Mouse (Mus musculus): ENCODE data around the gene Gtse1. TPM values are rescaled to one million over a fixed set of nuclear protein-coding genes. Genes with fewer than 3 reads are reported as not detected.

The Gtse1 gene
- polyA plus RNA-seq, 1 experiment from 2014 or later = 22.9 TPM

DNA sequence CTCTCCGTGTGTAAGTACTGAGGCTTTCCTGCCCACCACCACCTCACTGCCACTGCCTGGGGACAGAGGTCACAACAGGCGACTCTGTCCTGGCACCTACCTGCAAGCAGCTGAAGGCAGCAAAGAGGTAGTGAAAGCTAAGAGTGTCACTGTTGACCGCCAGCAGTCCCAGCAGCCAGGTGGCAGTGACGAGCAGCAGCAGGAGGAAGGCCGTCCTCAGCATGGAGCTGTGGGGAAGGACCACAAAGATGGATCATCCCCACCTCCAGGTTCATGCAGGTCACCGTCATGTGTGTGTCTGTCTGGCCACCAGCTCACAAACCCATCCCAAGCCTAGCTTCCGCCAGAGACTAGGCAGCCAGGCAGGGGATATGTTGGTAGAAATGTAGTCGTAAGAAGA lies 44.3 kb downstream of the Gtse1 start:
- 70% methylated on average over 8 of the region's 8 CpGs for WGBS
- ATAC-seq = no peak
- no peak overlapping the region for H3K4me3 ChIP-seq (ENCODE audit: low read length)

DNA sequence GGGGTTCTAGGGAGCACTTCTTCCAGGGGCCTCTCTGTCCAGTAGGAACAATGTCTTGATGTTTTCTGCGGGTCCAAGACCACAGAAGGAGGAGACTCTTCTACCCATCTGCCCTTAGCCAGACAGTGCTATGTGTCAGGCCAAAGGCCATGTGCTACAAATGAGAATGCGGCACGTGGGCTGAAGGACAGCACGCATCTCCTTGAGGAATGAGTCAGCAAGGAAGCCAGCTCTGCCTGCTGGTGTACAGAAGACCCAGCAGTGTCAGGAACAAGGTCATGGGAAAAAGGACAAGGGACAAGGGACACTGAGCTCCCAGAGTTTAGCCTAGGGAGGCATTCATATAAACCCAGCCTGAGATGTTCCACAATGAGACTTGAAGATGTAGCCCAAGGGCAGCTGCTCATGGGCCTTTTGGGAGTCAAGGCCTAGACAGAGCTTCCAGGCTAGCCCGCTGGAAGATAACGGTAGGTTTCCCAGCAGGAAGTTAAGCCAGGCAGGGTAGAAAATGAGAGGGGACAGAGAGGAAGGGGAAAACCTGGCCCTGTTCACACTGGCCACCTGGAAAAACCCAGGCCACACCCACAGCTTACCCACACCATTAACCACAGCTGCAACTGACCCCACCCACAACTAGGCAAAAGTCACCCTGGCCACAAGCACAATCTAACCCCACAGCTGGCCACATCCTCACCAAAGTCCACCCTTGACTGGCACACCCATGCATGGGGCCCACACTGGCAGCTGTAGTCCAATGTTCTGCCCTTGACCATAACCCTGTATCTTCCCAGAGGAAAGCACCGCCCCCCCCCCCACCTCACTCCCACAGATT lies 49.3 kb downstream of the Gtse1 start:
- no peaks in the 10 kb centered on the region for H3K9me3 ChIP-seq (ENCODE audit: control insufficient read depth, low read length)
- H3K36me3 ChIP-seq (ENCODE audit: control insufficient read depth, insufficient read depth, low read length) = no peaks in the 10 kb centered on the region
- H3K4me3 ChIP-seq (ENCODE audit: low read length) = no peak overlapping the region
- H3K4me2 ChIP-seq (ENCODE audit: low read depth, low read length) = no peak overlapping the region
- H3K27ac ChIP-seq (ENCODE audit: low read length) = no peak overlapping the region
- WGBS = 84% methylated on average over 7 of the region's 7 CpGs
- H3K4me1 ChIP-seq (ENCODE audit: control insufficient read depth, insufficient read depth, low read length) = peaks cover 14% of the 10 kb centered on the region
- H3K27me3 ChIP-seq (replicated peaks; ENCODE audit: control insufficient read depth, insufficient read depth, low read length) = no peaks in the 10 kb centered on the region
- peak; percentile 64 for ATAC-seq
- H3K9ac ChIP-seq (ENCODE audit: low read depth, low read length) = no peak overlapping the region

More for the DNA sequence above, 44.3 kb downstream of the Gtse1 start:
- H3K27ac ChIP-seq (ENCODE audit: low read length) = no peak overlapping the region
- no peaks in the 10 kb centered on the region for H3K4me1 ChIP-seq (ENCODE audit: control insufficient read depth, insufficient read depth, low read length)
- H3K4me2 ChIP-seq (ENCODE audit: low read depth, low read length) = no peak overlapping the region
- no peaks in the 10 kb centered on the region for H3K9me3 ChIP-seq (ENCODE audit: control insufficient read depth, low read length)
- no peaks in the 10 kb centered on the region for H3K36me3 ChIP-seq (ENCODE audit: control insufficient read depth, insufficient read depth, low read length)
- no peak overlapping the region for H3K9ac ChIP-seq (ENCODE audit: low read depth, low read length)
- H3K27me3 ChIP-seq (replicated peaks; ENCODE audit: control insufficient read depth, insufficient read depth, low read length) = no peaks in the 10 kb centered on the region; the same call in 1 of the 2 replicates

DNA sequence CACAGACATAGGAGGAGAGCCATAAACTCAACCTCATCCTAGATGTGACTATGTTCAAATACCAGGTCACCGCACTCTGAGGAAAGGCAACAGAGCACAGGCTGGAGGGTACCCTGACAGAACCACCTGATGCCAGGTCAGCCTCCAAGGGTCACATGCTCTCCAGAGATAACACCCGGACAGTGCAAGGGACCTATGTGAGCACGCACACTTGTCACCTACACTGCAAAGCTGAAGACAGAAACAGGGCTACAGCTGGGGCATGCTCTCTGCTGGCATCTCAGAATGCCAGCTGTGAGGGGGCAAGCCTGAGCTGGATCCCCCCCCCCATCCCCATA lies 49.9 kb downstream of the Gtse1 start:
- Histone ChIP-seq H3K36me3 (ENCODE audit: control insufficient read depth, insufficient read depth, low read length) (no peaks in the 10 kb centered on the region), H3K9me3 (ENCODE audit: control insufficient read depth, low read length) (no peaks in the 10 kb centered on the region), H3K27me3 (replicated peaks; ENCODE audit: control insufficient read depth, insufficient read depth, low read length) (no peaks in the 10 kb centered on the region), H3K4me1 (ENCODE audit: control insufficient read depth, insufficient read depth, low read length) (peaks cover 14% of the 10 kb centered on the region), H3K4me3 (ENCODE audit: low read length) (no peak overlapping the region), H3K4me2 (ENCODE audit: low read depth, low read length) (no peak overlapping the region), H3K9ac (ENCODE audit: low read depth, low read length) (no peak overlapping the region; the same call in 1 of the 2 replicates), H3K27ac (ENCODE audit: low read length) (no peak overlapping the region)
- no peak; the same call in 1 of the 2 replicates for ATAC-seq
- WGBS = 61% methylated on average over 3 of the region's 3 CpGs

GRCm38 (mm10) chr15:85909931-85910330 lies 50.4 kb downstream of the Gtse1 start:
- Histone ChIP-seq H3K9me3 (ENCODE audit: control insufficient read depth, low read length) (no peaks in the 10 kb centered on the region), H3K4me3 (ENCODE audit: low read length) (no peak overlapping the region), H3K27me3 (replicated peaks; ENCODE audit: control insufficient read depth, insufficient read depth, low read length) (no peaks in the 10 kb centered on the region), H3K4me2 (ENCODE audit: low read depth, low read length) (no peak overlapping the region), H3K9ac (ENCODE audit: low read depth, low read length) (no peak overlapping the region; the same call in 1 of the 2 replicates), H3K27ac (ENCODE audit: low read length) (no peak overlapping the region; the same call in 1 of the 2 replicates), H3K4me1 (ENCODE audit: control insufficient read depth, insufficient read depth, low read length) (peaks cover 14% of the 10 kb centered on the region), H3K36me3 (ENCODE audit: control insufficient read depth, insufficient read depth, low read length) (no peaks in the 10 kb centered on the region)
- 20% methylated on average over 10 of the region's 10 CpGs for WGBS
- ATAC-seq = peak; percentile 70

GRCm38 (mm10) chr15:85913605-85914004 lies 54.1 kb downstream of the Gtse1 start:
- no peak overlapping the region for H3K4me2 ChIP-seq (ENCODE audit: low read depth, low read length)
- no peaks in the 10 kb centered on the region for H3K9me3 ChIP-seq (ENCODE audit: control insufficient read depth, low read length)
- H3K4me1 ChIP-seq (ENCODE audit: control insufficient read depth, insufficient read depth, low read length) = peaks cover 14% of the 10 kb centered on the region
- 41% methylated on average over 2 of the region's 2 CpGs for WGBS
- no peaks in the 10 kb centered on the region for H3K27me3 ChIP-seq (replicated peaks; ENCODE audit: control insufficient read depth, insufficient read depth, low read length)
- no peaks in the 10 kb centered on the region for H3K36me3 ChIP-seq (ENCODE audit: control insufficient read depth, insufficient read depth, low read length)
- ATAC-seq = no peak
- H3K4me3 ChIP-seq (ENCODE audit: low read length) = no peak overlapping the region
- H3K9ac ChIP-seq (ENCODE audit: low read depth, low read length) = no peak overlapping the region
- no peak overlapping the region for H3K27ac ChIP-seq (ENCODE audit: low read length)

DNA sequence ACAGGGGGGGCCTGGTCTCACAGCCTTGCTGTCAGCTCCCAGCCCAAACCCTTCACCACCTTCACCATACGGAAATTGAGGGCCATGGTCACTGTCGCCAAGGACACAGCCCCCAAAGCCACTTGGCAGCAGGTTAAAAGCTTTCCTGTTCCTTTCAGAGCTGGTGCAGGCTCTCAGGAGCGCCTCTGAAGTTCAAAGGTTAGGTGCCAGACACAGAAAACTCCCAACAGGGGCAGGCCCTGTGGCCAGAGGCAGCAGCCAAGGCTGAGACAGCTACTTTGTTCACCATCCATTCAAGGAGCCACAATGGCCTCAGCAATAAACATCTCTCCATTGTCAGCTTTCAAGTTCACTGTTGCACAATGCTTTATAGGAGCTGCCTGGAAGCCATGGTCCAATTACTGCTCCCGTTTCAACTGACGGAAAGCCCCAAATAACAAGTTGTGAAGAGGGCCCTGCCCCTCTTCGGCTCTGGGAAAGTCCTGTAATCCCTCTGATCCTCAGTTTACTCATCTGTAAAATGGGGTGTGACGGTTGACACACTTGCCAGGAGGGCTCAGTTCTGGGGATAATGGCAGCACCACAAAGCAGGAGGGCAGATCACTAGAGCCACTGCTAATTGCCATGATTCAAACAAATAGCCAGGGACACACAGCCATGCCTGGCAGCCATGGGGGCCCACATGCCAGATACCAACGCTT lies 59.8 kb downstream of the Gtse1 start:
- no peak overlapping the region for H3K9ac ChIP-seq (ENCODE audit: low read depth, low read length)
- 61% methylated on average over 8 of the region's 8 CpGs for WGBS
- no peak for ATAC-seq
- no peaks in the 10 kb centered on the region for H3K36me3 ChIP-seq (ENCODE audit: control insufficient read depth, insufficient read depth, low read length)
- no peak overlapping the region for H3K4me2 ChIP-seq (ENCODE audit: low read depth, low read length)
- H3K9me3 ChIP-seq (ENCODE audit: control insufficient read depth, low read length) = no peaks in the 10 kb centered on the region
- H3K27me3 ChIP-seq (replicated peaks; ENCODE audit: control insufficient read depth, insufficient read depth, low read length) = no peaks in the 10 kb centered on the region
- H3K4me3 ChIP-seq (ENCODE audit: low read length) = no peak overlapping the region
- H3K4me1 ChIP-seq (ENCODE audit: control insufficient read depth, insufficient read depth, low read length) = no peaks in the 10 kb centered on the region
- H3K27ac ChIP-seq (ENCODE audit: low read length) = no peak overlapping the region

DNA sequence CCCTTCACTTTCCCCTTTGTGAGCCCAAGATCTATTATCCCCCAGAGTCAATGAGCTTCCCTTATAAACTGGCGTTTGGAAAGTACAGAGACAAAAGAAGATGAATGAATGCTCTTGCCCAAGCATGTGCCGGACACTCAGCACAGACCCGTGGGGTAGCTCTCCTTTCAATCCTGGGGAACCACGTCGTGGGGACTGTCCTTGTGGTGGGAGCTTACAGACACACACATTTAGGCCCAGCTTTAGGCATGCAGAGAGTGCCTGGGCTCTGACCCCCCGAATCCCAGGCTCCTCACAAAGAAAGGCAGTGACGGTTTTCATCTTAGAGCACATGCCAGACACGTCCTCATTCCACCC lies 60.3 kb downstream of the Gtse1 start:
- WGBS = 69% methylated on average over 8 of the region's 8 CpGs
- no peak for ATAC-seq
- H3K27ac ChIP-seq (ENCODE audit: low read length) = no peak overlapping the region

GRCm38 (mm10) chr15:85921855-85922254 lies 62.3 kb downstream of the Gtse1 start:
- Histone ChIP-seq H3K36me3 (ENCODE audit: control insufficient read depth, insufficient read depth, low read length) (no peaks in the 10 kb centered on the region), H3K9ac (ENCODE audit: low read depth, low read length) (no peak overlapping the region), H3K27ac (ENCODE audit: low read length) (no peak overlapping the region), H3K9me3 (ENCODE audit: control insufficient read depth, low read length) (no peaks in the 10 kb centered on the region), H3K27me3 (replicated peaks; ENCODE audit: control insufficient read depth, insufficient read depth, low read length) (no peaks in the 10 kb centered on the region), H3K4me1 (ENCODE audit: control insufficient read depth, insufficient read depth, low read length) (no peaks in the 10 kb centered on the region), H3K4me2 (ENCODE audit: low read depth, low read length) (no peak overlapping the region), H3K4me3 (ENCODE audit: low read length) (no peak overlapping the region)
- 90% methylated on average over 11 of the region's 11 CpGs for WGBS
- no peak for ATAC-seq

More for the DNA sequence above, 60.3 kb downstream of the Gtse1 start:
- Histone ChIP-seq H3K36me3 (ENCODE audit: control insufficient read depth, insufficient read depth, low read length) (no peaks in the 10 kb centered on the region), H3K4me1 (ENCODE audit: control insufficient read depth, insufficient read depth, low read length) (no peaks in the 10 kb centered on the region), H3K4me2 (ENCODE audit: low read depth, low read length) (no peak overlapping the region), H3K27me3 (replicated peaks; ENCODE audit: control insufficient read depth, insufficient read depth, low read length) (no peaks in the 10 kb centered on the region), H3K4me3 (ENCODE audit: low read length) (no peak overlapping the region), H3K9ac (ENCODE audit: low read depth, low read length) (no peak overlapping the region), H3K9me3 (ENCODE audit: control insufficient read depth, low read length) (no peaks in the 10 kb centered on the region)
